Mouse (Mus musculus) MEL (cell line): ENCODE results near the gene Cfap157. TPM values are rescaled to one million over a fixed set of nuclear protein-coding genes. Genes with fewer than 3 reads are reported as not detected.

Source experiments
- DNase-seq: peaks from one replicate; pipeline ENCODE4 v3.0.0; 2011; ENCODE audit warnings: low read depth, low spot score
- H3K27ac ChIP-seq: 2 replicates; pipeline ENCODE4 v1.5.1; 2012; ENCODE audit warnings: low read depth, mild to moderate bottlenecking, control low read depth, low read length, moderate library complexity; ENCODE audit not compliant: control insufficient read depth
- H3K27me3 ChIP-seq, 2 experiments: fragments of 150-350 bp in 1 of 2; sonication (generic) in 1 of 2; 2 replicates each; pipeline ENCODE4 v1.6.1; 2012; ENCODE audit warnings: low read length in 2 of 2, mild to moderate bottlenecking in 2 of 2, improper control_type of control experiment in 1 of 2, moderate library complexity in 1 of 2; ENCODE audit not compliant: insufficient read depth in 2 of 2, control insufficient read depth in 1 of 2
- H3K36me3 ChIP-seq, 2 experiments: 2 replicates each; pipeline ENCODE4 v1.6.1; 2012 to 2014; ENCODE audit warnings: low read length in 2 of 2, improper control_type of control experiment in 1 of 2, inconsistent platforms in 1 of 2, mild to moderate bottlenecking in 1 of 2; ENCODE audit not compliant: insufficient read depth in 2 of 2, control insufficient read depth in 1 of 2
- H3K4me1 ChIP-seq, 2 experiments: fragments of 150-350 bp in 1 of 2; sonication (generic) in 1 of 2; 2 replicates each; pipeline ENCODE4 v1.6.1; 2012; ENCODE audit warnings: low read length in 2 of 2, improper control_type of control experiment in 1 of 2, mild to moderate bottlenecking in 1 of 2; ENCODE audit not compliant: insufficient read depth in 2 of 2, control insufficient read depth in 1 of 2
- H3K4me3 ChIP-seq, 2 experiments: fragments of 150-350 bp in 1 of 2; sonication (generic) in 1 of 2; 2 replicates each; pipeline ENCODE4 v1.5.1; 2012; ENCODE audit warnings: low read depth in 2 of 2, low read length in 2 of 2, mild to moderate bottlenecking in 2 of 2, moderate library complexity in 2 of 2, control low read depth in 1 of 2, improper control_type of control experiment in 1 of 2; ENCODE audit not compliant: control insufficient read depth in 1 of 2, insufficient read depth in 1 of 2
- H3K79me2 ChIP-seq: 2 replicates; pipeline ENCODE4 v1.6.1; 2012; ENCODE audit warnings: mild to moderate bottlenecking, low read length, moderate library complexity; ENCODE audit not compliant: control insufficient read depth, poor library complexity, insufficient read depth
- H3K9ac ChIP-seq: 2 replicates; pipeline ENCODE4 v1.6.1; 2012; ENCODE audit warnings: low read depth, mild to moderate bottlenecking, control low read depth, low read length, moderate library complexity; ENCODE audit not compliant: control insufficient read depth, poor library complexity, severe bottlenecking
- H3K9me3 ChIP-seq: fragments of 150-350 bp; sonication (generic); replicated peaks from 2 replicates; pipeline ENCODE4 v1.6.1; 2012; ENCODE audit warnings: mild to moderate bottlenecking, low read length, improper control_type of control experiment, moderate library complexity; ENCODE audit not compliant: insufficient read depth
- CHD1 ChIP-seq: IDR thresholded peaks from 2 replicates; pipeline ENCODE4 v1.6.1; 2012; ENCODE audit warnings: low read depth, mild to moderate bottlenecking, inconsistent platforms, low read length, improper control_type of control experiment
- CHD2 ChIP-seq: IDR thresholded peaks from 2 replicates; pipeline ENCODE4 v1.6.1; 2011; ENCODE audit warnings: low read length, improper control_type of control experiment
- CTCF ChIP-seq, 3 experiments: IDR thresholded peaks in 2 of 3; conservative IDR thresholded peaks in 1 of 3; 2 replicates each; pipeline ENCODE4 v1.5.1; 2011 to 2012; ENCODE audit warnings: low read length in 3 of 3, low read depth in 2 of 3, mild to moderate bottlenecking in 2 of 3, improper control_type of control experiment in 1 of 3, inconsistent platforms in 1 of 3, mixed read lengths in 1 of 3, moderate library complexity in 1 of 3; ENCODE audit not compliant: control insufficient read depth in 1 of 3, insufficient read depth in 1 of 3, poor library complexity in 1 of 3, severe bottlenecking in 1 of 3
- E2F4 ChIP-seq: IDR thresholded peaks from 2 replicates; pipeline ENCODE4 v1.6.1; 2011; ENCODE audit warnings: low read depth, low read length, improper control_type of control experiment, borderline replicate concordance
- ELF1 ChIP-seq: IDR thresholded peaks from 2 replicates; pipeline ENCODE4 v1.6.1; 2014; ENCODE audit warnings: low read depth, mild to moderate bottlenecking, inconsistent platforms, low read length, improper control_type of control experiment, moderate library complexity
- EP300 ChIP-seq, 2 experiments: IDR thresholded peaks; 2 replicates each; pipeline ENCODE4 v1.6.1; 2011; ENCODE audit warnings: improper control_type of control experiment in 2 of 2, low read length in 2 of 2, low read depth in 1 of 2, mild to moderate bottlenecking in 1 of 2
- ETS1 ChIP-seq: IDR thresholded peaks from 2 replicates; pipeline ENCODE4 v1.6.1; 2012; ENCODE audit warnings: low read depth, mild to moderate bottlenecking, inconsistent platforms, low read length, improper control_type of control experiment, moderate library complexity
- GABPA ChIP-seq: IDR thresholded peaks from 2 replicates; pipeline ENCODE4 v1.6.1; 2012; ENCODE audit warnings: low read depth, mild to moderate bottlenecking, inconsistent platforms, low read length, improper control_type of control experiment, moderate library complexity
- JUND ChIP-seq: IDR thresholded peaks from 2 replicates; pipeline ENCODE4 v1.6.1; 2011; ENCODE audit warnings: low read depth, mild to moderate bottlenecking, improper control_type of control experiment, low read length
- KAT2A ChIP-seq: conservative IDR thresholded peaks from 2 replicates; pipeline ENCODE4 v1.6.1; 2012; ENCODE audit warnings: low read depth, low read length, improper control_type of control experiment, inconsistent platforms
- NELFE ChIP-seq: IDR thresholded peaks from 2 replicates; pipeline ENCODE4 v1.6.1; 2011; ENCODE audit warnings: low read depth, low read length, improper control_type of control experiment
- NRF1 ChIP-seq: IDR thresholded peaks from 2 replicates; pipeline ENCODE4 v1.6.1; 2014; ENCODE audit warnings: low read depth, mild to moderate bottlenecking, inconsistent platforms, low read length, improper control_type of control experiment, moderate library complexity; ENCODE audit not compliant: poor library complexity, insufficient read depth, severe bottlenecking
- POLR2A ChIP-seq, 2 experiments: IDR thresholded peaks; 2 replicates each; pipeline ENCODE4 v1.6.1; 2011 to 2012; ENCODE audit warnings: low read length in 2 of 2, mild to moderate bottlenecking in 2 of 2, control low read depth in 1 of 2, improper control_type of control experiment in 1 of 2, low read depth in 1 of 2, moderate library complexity in 1 of 2; ENCODE audit not compliant: control insufficient read depth in 1 of 2, insufficient read depth in 1 of 2, poor library complexity in 1 of 2
- POLR2AphosphoS2 ChIP-seq: IDR thresholded peaks from 2 replicates; pipeline ENCODE4 v1.6.1; 2011; ENCODE audit warnings: low read length, improper control_type of control experiment
- POLR2AphosphoS5 ChIP-seq: IDR thresholded peaks from 2 replicates; pipeline ENCODE4 v1.6.1; 2012; ENCODE audit warnings: low read depth, borderline replicate concordance, mild to moderate bottlenecking, inconsistent platforms, low read length, moderate library complexity, mixed read lengths
- RAD21 ChIP-seq: IDR thresholded peaks from 2 replicates; pipeline ENCODE4 v1.6.1; 2011; ENCODE audit warnings: mild to moderate bottlenecking, low read depth, low read length, improper control_type of control experiment
- SIN3A ChIP-seq: IDR thresholded peaks from 2 replicates; pipeline ENCODE4 v1.6.1; 2012; ENCODE audit warnings: low read length, improper control_type of control experiment, inconsistent platforms
- TAL1 ChIP-seq: IDR thresholded peaks from 2 replicates; pipeline ENCODE4 v1.6.1; 2012; ENCODE audit warnings: mild to moderate bottlenecking, inconsistent platforms, low read length, moderate library complexity, mixed read lengths
- USF1 ChIP-seq: IDR thresholded peaks from 2 replicates; pipeline ENCODE4 v1.6.1; 2014; ENCODE audit warnings: low read depth, mild to moderate bottlenecking, inconsistent platforms, low read length, improper control_type of control experiment, moderate library complexity
- USF2 ChIP-seq, 2 experiments: IDR thresholded peaks; 2 replicates each; pipeline ENCODE4 v1.6.1; 2011 to 2012; ENCODE audit warnings: improper control_type of control experiment in 2 of 2, low read length in 2 of 2, borderline replicate concordance in 1 of 2, inconsistent platforms in 1 of 2, low read depth in 1 of 2, mild to moderate bottlenecking in 1 of 2; ENCODE audit not compliant: insufficient read depth in 1 of 2
- ZC3H11A ChIP-seq: IDR thresholded peaks from 2 replicates; pipeline ENCODE4 v1.6.1; 2012; ENCODE audit warnings: low read depth, mild to moderate bottlenecking, inconsistent platforms, low read length, improper control_type of control experiment
- ZKSCAN1 ChIP-seq: IDR thresholded peaks from 2 replicates; pipeline ENCODE4 v1.6.1; 2012; ENCODE audit warnings: low read depth, mild to moderate bottlenecking, inconsistent platforms, low read length, improper control_type of control experiment, moderate library complexity
- ZMIZ1 ChIP-seq: IDR thresholded peaks from 2 replicates; pipeline ENCODE4 v1.6.1; 2012; ENCODE audit warnings: low read depth, mild to moderate bottlenecking, inconsistent platforms, low read length, improper control_type of control experiment, moderate library complexity
- polyA plus RNA-seq, 2 experiments: library from polyadenylated mRNA; stranded (reverse) in 1 of 2; unstranded in 1 of 2; fragments of >175 nt in 1 of 2; fragments of >200 nt in 1 of 2; gene quantifications; 2 replicates each; pipeline versions ENCODE4 v1.2.1 to v1.2.4; 2012; ENCODE audit warnings: low replicate concordance in 2 of 2, low read depth in 1 of 2; ENCODE audit not compliant: insufficient read length in 2 of 2, insufficient read depth in 1 of 2, missing spikeins in 1 of 2
- total RNA-seq: library from RNA; depleted of rRNA; stranded (reverse); fragments of 300-350 nt; gene quantifications from 2 replicates; pipeline ENCODE4 v1.2.3, GENCODE M21; 2012

Gene Cfap157
- total and polyA plus RNA-seq, 3 experiments, result 0.12 to 2.3 TPM; not detected in 1

DNA sequence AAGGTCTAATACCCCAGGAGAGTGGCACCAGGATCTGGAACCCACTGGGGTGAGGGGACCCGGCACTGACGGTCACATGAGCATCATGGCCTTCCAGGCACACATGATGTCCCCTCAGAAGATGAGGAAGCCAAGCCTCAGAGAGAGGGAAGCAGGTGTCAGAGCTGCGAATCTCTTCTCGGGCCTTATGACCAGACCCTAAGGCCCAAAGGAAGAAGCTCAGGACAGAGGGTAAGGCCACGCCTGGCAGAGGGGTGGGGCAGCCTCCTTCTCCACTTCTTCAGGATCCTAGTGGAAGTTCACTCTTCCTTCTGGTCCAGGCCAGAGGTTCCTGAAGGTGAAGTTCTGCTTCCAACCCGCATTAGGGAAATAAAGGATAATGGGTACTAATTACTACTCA is 51.5 kb downstream of the Cfap157 start:
- H3K4me1 ChIP-seq, result no peaks in the 10 kb centered on the region

GRCm38 (mm10) chr2:32731911-32732310 is 52.3 kb downstream of the Cfap157 start:
- H3K4me1 ChIP-seq, result peaks cover 0 to 3% of the 10 kb centered on the region in 2 experiments; a peak in 1 of 4 replicates
- H3K9ac ChIP-seq, result no peak overlapping the region
- H3K27me3 ChIP-seq, result no peaks in the 10 kb centered on the region; a peak in 1 of 4 replicates
- H3K27ac ChIP-seq, result no peak overlapping the region
- H3K9me3 ChIP-seq, result no peaks in the 10 kb centered on the region
- DNase-seq, result no peak
- H3K36me3 ChIP-seq, result no peaks in the 10 kb centered on the region
- no peak for TF ChIP-seq RAD21
- TF ChIP-seq SIN3A, result no peak
- TF ChIP-seq KAT2A, result no peak
- no peak for TF ChIP-seq CHD2
- TF ChIP-seq ZC3H11A, result no peak
- TF ChIP-seq ZKSCAN1, result no peak
- TF ChIP-seq NRF1, result no peak
- no peak for TF ChIP-seq USF1
- TF ChIP-seq ETS1, result no peak
- no peak for TF ChIP-seq ELF1
- no peak for TF ChIP-seq CHD1
- TF ChIP-seq EP300 (IDR thresholded peaks at IDR 0.05; ENCODE audit: low read depth in 1 of 2, low read length in 2 of 2), result no peak
- TF ChIP-seq ZMIZ1, result no peak
- no peak for TF ChIP-seq POLR2A (IDR thresholded peaks at IDR 0.05; ENCODE audit: control insufficient read depth in 1 of 2, insufficient read depth in 1 of 2, low read depth in 1 of 2, low read length in 2 of 2, poor library complexity in 1 of 2)
- no peak for TF ChIP-seq CTCF (IDR thresholded peaks at IDR 0.05 in 2 of 3, conservative IDR thresholded peaks at IDR 0.05 in 1 of 3; ENCODE audit: control insufficient read depth in 1 of 3, insufficient read depth in 1 of 3, low read depth in 2 of 3, low read length in 3 of 3, poor library complexity in 1 of 3, severe bottlenecking in 1 of 3)
- no peak for TF ChIP-seq USF2 (IDR thresholded peaks at IDR 0.05; ENCODE audit: borderline replicate concordance in 1 of 2, insufficient read depth in 1 of 2, low read depth in 1 of 2, low read length in 2 of 2)
- TF ChIP-seq, all 39 proteins: peak for 0
- H3K4me3 ChIP-seq, result no peak overlapping the region
- no peaks in the 10 kb centered on the region for H3K79me2 ChIP-seq

More for the DNA sequence above, 51.5 kb downstream of the Cfap157 start:
- Histone ChIP-seq H3K36me3 (no peaks in the 10 kb centered on the region), H3K79me2 (no peaks in the 10 kb centered on the region), H3K27ac (no peak overlapping the region), H3K27me3 (no peaks in the 10 kb centered on the region; a peak in 1 of 4 replicates), H3K9me3 (no peaks in the 10 kb centered on the region), H3K9ac (no peak overlapping the region), H3K4me3 (no peak overlapping the region)
- no peak for DNase-seq
- TF ChIP-seq USF2 (IDR thresholded peaks at IDR 0.05; ENCODE audit: borderline replicate concordance in 1 of 2, insufficient read depth in 1 of 2, low read depth in 1 of 2, low read length in 2 of 2) (no peak), E2F4 (no peak), POLR2AphosphoS2 (no peak), ETS1 (no peak), TAL1 (no peak), POLR2AphosphoS5 (no peak), JUND (no peak), NELFE (no peak), GABPA (no peak)
